Mouse (Mus musculus): ENCODE measurements at regions not wholly inside any gene's neighbourhood (a gene's known extent, or its start where the extent isn't known, plus 50 kb on each side); places are given as distances from the start of the nearest gene placed in this dataset.
A peak's percentile ranks its signal among the peaks of the same experiment; 100 is the strongest.

GRCm38 (mm10) chr4:125354742-125355141 is 135.8 kb upstream of the Grik3 start:
- no peak for DNase-seq (ENCODE audit: low spot score)

GRCm38 (mm10) chr4:125350056-125350455 is 140.4 kb upstream of the Grik3 start:
- DNase-seq (ENCODE audit: low spot score), result no peak

DNA sequence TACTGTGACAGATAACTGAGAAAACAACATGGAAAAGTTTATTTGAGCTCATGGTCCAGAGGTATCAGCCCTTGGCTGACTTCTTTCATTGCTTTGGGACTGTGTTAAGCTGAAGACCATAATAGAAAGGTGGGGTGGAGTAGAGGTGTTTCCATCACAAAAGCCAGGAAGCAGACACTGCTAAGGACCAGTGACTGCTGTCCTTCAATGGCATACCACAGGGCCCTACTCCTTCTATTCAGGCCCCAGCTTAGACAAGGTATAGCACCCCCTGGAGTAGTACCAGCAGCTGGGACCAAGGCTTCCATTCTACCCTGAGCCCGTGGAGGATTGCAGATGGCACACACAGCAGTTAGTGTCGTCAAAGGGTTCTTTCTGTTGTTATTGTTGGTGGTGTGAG is 151.4 kb upstream of the Grik3 start:
- no peak for DNase-seq (ENCODE audit: low spot score)

- DNase-seq (ENCODE audit: low spot score), result no peak
These were observed 161.7 kb upstream of the Grik3 start for GRCm38 (mm10) chr4:125328806-125329205.

DNA sequence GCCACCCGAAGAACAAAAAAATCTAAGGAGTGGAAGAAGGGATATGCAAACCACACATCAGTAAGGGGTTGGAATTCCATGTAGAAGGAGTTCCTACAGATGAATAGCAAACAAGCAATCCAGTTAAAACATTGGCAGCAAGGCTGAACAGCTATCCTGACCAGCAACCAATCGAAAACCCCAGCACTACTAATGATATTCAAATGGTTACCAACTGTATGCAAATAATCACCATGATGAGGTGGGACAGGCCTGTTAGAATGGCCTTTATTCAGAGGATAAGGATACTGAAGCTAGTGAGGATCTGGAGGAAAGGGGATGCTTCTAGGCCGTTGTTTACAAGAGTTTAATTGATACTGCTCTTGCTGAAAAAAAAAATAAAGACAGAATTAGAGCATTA is 166.0 kb upstream of the Grik3 start:
- DNase-seq (ENCODE audit: low spot score), result no peak

DNA sequence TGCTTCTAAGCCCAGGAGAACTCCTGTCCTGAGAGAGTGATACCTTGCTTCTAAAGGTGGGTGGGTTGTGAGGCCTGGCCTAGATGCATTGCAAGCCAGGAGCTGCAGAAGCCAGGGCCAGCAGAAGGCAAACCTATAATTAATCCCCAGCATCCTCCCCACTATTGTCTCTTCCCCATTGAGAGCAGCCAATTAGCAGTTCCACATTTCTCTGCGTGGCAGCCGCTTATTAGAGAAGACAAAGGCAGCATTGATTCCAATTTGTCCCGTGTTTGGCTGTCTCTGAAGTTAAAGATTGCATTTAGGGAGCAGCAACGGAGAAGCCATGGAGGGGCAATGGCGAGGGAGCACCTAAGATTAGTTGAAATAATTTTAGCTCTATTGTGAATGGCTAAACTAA is 171.2 kb upstream of the Grik3 start:
- DNase-seq (ENCODE audit: low spot score), result no peak

GRCm38 (mm10) chr4:125318293-125318692 is 172.2 kb upstream of the Grik3 start:
- no peak for DNase-seq (ENCODE audit: low spot score)

GRCm38 (mm10) chr4:125316876-125317275 is 173.6 kb upstream of the Grik3 start:
- no peak for DNase-seq (ENCODE audit: low spot score)

- DNase-seq (ENCODE audit: low spot score), result no peak
These were observed 174.7 kb upstream of the Grik3 start for GRCm38 (mm10) chr4:125315818-125316217.

- no peak for DNase-seq (ENCODE audit: low spot score)
These were observed 176.6 kb upstream of the Grik3 start for GRCm38 (mm10) chr4:125313892-125314291.

DNA sequence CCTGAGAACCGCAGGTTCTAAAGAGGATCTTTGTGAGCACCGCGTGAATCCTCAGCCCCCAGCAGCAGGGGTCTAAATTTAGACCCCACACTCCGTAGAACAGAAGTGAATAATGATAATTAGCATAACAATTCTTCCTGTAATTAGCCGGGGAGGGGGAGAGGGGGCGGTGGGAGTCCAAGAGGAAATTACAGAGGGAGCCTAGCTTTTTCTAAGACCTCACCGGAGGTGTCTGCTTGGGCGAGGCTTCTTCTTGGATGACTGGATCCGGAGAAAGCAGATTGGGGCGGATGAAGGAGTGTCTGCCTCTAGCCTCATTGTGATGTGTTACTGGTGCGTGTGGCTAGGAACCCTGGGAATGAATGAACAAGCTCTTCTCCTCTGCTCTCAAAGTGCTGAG is 177.2 kb upstream of the Grik3 start:
- no peak for DNase-seq (ENCODE audit: low spot score)

- DNase-seq (ENCODE audit: low spot score), result no peak
These were observed 180.5 kb upstream of the Zc3h12a start for GRCm38 (mm10) chr4:125308171-125308570.

- DNase-seq (ENCODE audit: low spot score), result no peak
These were observed 178.1 kb upstream of the Zc3h12a start for GRCm38 (mm10) chr4:125305766-125306165.

DNA sequence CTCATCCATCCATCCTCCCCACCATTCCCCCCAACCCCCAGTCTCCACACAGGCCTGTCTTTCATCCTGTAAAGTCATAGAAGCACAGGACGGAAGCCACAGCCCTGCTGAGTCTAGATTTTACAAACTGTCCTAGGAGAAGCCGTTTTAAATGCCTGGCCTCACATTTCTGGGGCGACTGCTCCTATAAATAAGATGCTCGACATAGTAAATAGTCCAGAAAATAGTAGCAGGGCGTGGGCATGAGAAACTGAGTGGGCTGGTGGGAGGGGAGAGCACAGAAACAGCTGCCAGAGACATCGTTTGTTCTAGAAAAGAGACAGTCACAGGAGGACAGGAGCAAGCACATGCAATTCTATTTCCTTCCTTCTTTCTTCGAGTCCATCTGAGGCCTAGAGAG is 175.0 kb upstream of the Zc3h12a start:
- DNase-seq (ENCODE audit: low spot score), result no peak

GRCm38 (mm10) chr4:125300503-125301457 is 173.1 kb upstream of the Zc3h12a start:
- peak; percentile 25 for DNase-seq (ENCODE audit: low spot score)

- DNase-seq (ENCODE audit: low spot score), result no peak
These were observed 163.1 kb upstream of the Zc3h12a start for GRCm38 (mm10) chr4:125290761-125291160.

DNA sequence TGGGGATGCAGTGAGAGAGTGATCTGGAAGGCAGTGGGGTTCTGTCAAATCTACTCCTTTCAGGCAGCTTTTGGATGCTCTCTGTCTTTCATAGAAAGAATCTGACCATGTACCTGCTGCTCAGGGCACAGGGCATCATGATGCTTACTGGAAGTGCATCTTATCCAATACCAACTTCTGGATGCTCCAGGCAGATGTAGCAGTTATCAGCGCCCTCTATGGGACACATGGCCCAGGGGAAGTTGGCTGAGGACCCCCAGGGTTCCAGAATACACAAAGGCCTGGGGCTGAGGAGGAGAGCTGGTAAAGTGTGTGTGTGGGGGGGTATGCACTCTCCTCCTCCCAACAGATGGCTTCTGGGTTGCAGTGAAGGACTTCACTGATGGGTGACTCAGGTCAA is 162.1 kb upstream of the Zc3h12a start:
- DNase-seq (ENCODE audit: low spot score), result no peak

DNA sequence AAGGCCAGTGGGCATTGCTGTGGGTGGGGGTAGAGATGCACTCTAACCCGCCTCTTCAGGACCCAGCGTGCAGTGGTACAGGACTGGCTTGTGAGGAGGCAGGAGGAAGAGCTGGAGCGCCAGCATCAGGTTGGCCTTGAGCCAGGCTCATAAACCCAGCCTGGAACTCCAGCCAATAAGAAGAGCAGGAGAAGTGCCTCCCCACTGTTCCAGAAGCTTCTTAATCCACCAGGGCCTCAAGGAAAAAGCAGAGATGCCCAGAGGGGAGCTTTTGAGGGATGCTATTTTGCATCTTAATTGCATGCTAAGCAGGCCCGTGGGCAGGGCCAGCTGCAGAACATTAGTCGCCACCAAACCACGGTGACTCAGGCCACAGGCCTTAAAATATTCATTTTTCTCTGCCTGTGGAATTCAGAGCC is 161.4 kb upstream of the Zc3h12a start:
- no peak for DNase-seq (ENCODE audit: low spot score)

DNA sequence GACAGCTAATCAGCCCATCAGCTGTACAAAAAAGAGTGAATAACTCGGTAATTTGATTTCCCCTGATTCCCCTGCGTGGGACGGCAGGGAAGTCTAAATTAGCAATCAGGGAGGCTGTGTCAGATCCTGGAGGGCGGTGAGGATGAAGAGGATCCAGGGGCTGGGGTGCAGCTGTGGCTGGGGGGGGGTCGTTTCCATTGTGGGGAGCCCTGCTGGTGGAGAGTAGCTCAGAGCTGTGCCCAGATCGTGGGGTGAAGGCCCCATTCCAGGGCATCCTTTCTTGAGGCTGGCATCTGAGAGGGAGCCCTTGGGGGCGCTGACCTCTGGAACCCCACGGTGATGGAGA is 155.3 kb upstream of the Zc3h12a start:
- DNase-seq (ENCODE audit: low spot score), result no peak

DNA sequence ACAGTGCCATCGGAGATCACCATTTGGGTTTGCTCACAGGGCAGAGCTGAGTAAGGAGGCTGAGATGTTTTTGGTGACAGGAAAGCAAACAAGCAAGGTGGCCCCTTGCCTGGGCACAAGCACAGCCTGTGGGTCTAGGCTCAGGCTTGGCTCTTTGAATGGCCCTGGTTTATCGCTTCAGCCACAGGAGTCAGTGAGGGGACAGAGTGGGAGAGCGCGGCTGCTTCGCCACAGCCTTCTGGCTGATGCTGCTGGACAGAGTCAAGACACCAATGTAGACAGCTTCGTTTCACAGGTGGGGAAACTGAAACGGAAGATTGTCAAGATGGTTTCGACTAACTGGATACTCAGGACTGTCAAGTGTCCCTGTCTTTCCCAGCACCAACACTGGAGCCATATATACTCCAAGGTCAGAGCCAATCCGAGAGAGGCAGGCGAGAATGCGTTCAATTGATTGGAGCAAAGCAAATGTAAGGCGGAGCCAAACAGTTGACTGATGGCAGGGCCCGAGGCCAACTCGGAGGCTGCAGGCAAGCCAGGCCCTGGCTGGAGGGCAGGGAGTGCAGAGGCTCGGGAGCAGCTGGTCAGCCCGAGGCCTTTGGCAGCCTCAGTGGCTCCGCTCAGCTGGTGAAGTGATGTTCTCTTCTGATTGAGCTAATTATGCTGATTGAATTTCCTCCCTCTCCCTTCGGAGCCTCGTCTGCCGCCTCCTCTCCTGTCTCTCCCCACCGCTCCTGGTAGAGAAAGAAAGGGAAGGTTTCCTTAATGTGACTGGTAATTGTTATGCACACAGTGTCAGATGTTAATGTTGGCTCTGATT is 154.7 kb upstream of the Zc3h12a start:
- no peak for DNase-seq (ENCODE audit: low spot score)

DNA sequence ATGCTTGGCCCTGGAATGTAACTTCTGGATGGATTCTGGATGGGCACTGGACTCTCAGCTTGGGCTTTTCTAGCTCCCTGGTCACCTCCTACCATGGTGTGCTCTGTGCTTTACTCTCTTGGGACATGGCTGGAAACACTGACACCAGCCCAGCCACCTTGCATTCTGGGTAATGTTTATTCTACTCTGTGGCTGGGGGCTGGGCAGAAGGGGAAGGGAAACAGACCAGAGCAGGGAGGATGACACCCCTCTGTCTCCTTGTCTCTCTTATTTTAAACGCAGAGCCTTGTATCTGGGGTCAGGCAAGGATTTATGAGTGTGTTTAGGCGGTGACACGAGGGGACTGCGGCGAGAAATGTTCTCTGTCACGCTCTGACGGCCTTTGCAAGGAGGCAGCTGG is 151.5 kb upstream of the Zc3h12a start:
- DNase-seq (ENCODE audit: low spot score), result no peak

DNA sequence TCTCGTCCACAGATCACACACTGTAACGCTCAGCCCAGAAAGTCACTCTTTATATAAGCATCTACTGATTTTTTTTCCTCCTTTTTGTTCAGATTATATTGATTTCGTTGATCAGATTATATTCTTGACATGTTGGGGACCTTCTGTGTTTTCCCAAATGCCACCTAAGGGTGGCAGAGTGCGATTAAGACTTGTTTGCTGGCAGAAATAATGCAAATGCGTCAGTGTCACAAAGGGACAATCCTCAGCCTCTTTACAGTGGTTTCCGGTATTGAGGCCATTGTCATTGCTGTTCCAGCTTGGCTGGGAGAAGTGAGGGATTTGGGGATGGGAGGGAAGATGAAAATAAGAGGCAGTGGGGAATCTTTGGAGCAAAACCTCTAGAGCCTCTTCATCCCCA is 149.2 kb upstream of the Zc3h12a start:
- DNase-seq (ENCODE audit: low spot score), result no peak

GRCm38 (mm10) chr4:125275259-125275658 is 147.6 kb upstream of the Zc3h12a start:
- no peak for DNase-seq (ENCODE audit: low spot score)
